Mouse (Mus musculus) kidney, postnatal 0 days (tissue): ENCODE data around the gene Naa80. TPM values are rescaled to one million over a fixed set of nuclear protein-coding genes. Genes with fewer than 3 reads are reported as not detected.

Experiments
- ATAC-seq: fragments of 200-750 bp; cut with Nextera tagmentation; replicated peaks from 2 replicates; pipeline ENCODE4 v1.8.0; 2017; ENCODE audit warnings: low read depth, moderate number of reproducible peaks, moderate TSS enrichment, moderate library complexity; ENCODE audit not compliant: low FRiP score
- DNase-seq: peaks from one replicate; pipeline ENCODE4 v3.0.0-alpha.2; 2016; ENCODE audit warnings: low spot score
- H3K27ac ChIP-seq: fragments of 300-500 bp; sonication (generic); 2 replicates; pipeline ENCODE4 v1.5.1; 2014; ENCODE audit warnings: mild to moderate bottlenecking
- H3K27me3 ChIP-seq: fragments of 300-500 bp; sonication (generic); 2 replicates; pipeline ENCODE4 v1.6.1; 2014; ENCODE audit warnings: low read length, mixed read lengths; ENCODE audit not compliant: insufficient read depth
- H3K36me3 ChIP-seq: fragments of 300-500 bp; sonication (generic); 2 replicates; pipeline ENCODE4 v1.6.1; 2014; ENCODE audit warnings: low read length, mixed read lengths; ENCODE audit not compliant: insufficient read depth
- H3K4me1 ChIP-seq: fragments of 300-500 bp; sonication (generic); replicated peaks from 2 replicates; pipeline ENCODE4 v1.6.1; 2014; ENCODE audit warnings: antibody characterized with exemption, low read length, mixed read lengths; ENCODE audit not compliant: insufficient read depth
- H3K4me2 ChIP-seq: fragments of 300-500 bp; sonication (generic); 2 replicates; pipeline ENCODE4 v1.6.1; 2014; ENCODE audit warnings: mild to moderate bottlenecking, low read length, moderate library complexity, mixed read lengths
- H3K4me3 ChIP-seq: fragments of 300-500 bp; sonication (generic); replicated peaks from 2 replicates; pipeline ENCODE4 v1.5.1; 2014; ENCODE audit warnings: low read depth, low read length
- H3K9ac ChIP-seq: fragments of 300-500 bp; sonication (generic); 2 replicates; pipeline ENCODE4 v1.6.1; 2014; ENCODE audit warnings: low read depth, low read length
- H3K9me3 ChIP-seq: fragments of 300-500 bp; sonication (generic); replicated peaks from 2 replicates; pipeline ENCODE4 v1.6.1; 2016; ENCODE audit warnings: low read length, inconsistent platforms, mixed read lengths
- CTCF ChIP-seq: IDR thresholded peaks from 2 replicates; pipeline ENCODE4 v1.5.1; 2016; ENCODE audit warnings: antibody characterized with exemption, low read depth, mild to moderate bottlenecking, moderate library complexity
- WGBS: fragments of 180-500 bp; shearing (Covaris S2); extraction: QIAGEN DNeasy Blood & Tissue Kit; methylation state at CpG from one replicate; pipeline ENCODE4 v1.1.7; 2014; 5-methylcytosine and 5-hydroxymethylcytosine counted together
- polyA plus RNA-seq: library from polyadenylated mRNA; unstranded; fragments of >200 nt; fragmentation: Nextera tagmentation; extraction: Ambion mirVana; gene quantifications from 2 replicates; pipeline ENCODE4 v1.2.1, GENCODE M21; 2015

The Naa80 gene
- polyA plus RNA-seq, 1 experiment from 2014 or later: 22.3 TPM

DNA sequence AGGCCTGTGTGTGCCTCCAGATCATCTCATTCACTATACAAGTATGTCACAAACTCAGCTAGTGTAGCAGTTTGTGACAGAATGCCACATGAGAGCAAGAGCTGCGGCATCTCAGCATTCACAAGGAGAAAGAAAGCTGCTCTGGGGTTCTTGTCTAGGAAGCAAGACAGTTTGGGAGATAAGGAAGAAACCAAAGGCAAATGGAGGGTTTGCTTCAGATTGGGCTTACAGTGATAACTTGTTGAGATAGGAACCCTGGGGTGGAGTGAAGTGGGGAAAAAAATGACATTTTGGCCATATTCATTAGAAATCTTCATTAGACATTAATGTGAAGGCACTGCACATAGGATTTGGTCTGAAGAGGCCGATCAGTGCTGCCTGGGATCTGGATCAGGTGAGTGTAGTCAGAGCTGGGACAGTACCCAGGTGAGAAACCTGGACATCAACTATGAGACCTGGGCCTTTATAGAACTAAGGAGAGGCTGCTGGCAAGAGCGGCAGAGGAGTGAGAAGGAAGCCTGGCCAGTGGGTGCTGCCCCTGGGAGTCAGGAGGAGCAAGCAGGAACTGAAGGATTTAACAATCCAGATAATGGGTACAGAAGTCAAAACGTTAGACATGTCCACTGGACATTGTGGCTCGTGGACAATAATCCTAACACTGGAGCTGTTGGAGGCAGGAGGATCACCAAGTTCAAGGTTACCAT is 25.8 kb upstream of the Naa80 start:
- DNase-seq (no peak), ATAC-seq (no peak)
- TF ChIP-seq CTCF: no peak
- H3K27me3 ChIP-seq: no peaks in the 10 kb centered on the region
- H3K4me2 ChIP-seq: peak overlapping the region; percentile 75
- no peak overlapping the region; the same call in 1 of the 2 replicates for H3K9ac ChIP-seq
- peak overlapping the region; percentile 38; the same call in 1 of the 2 replicates for H3K4me3 ChIP-seq
- peaks cover 6% of the 10 kb centered on the region for H3K36me3 ChIP-seq
- H3K4me1 ChIP-seq: peaks cover 49% of the 10 kb centered on the region
- H3K9me3 ChIP-seq: no peaks in the 10 kb centered on the region
- H3K27ac ChIP-seq: peak overlapping the region; percentile 97
- WGBS: 65% methylated on average over 5 of the region's 5 CpGs

GRCm38 (mm10) chr9:107553541-107554318 is 25.0 kb upstream of the Naa80 start:
- TF ChIP-seq CTCF: no peak
- Histone ChIP-seq H3K9me3 (no peaks in the 10 kb centered on the region), H3K27ac (peak overlapping the region; percentile 97), H3K36me3 (peaks cover 15% of the 10 kb centered on the region), H3K9ac (peak overlapping the region; percentile 59), H3K27me3 (no peaks in the 10 kb centered on the region), H3K4me2 (peak overlapping the region; percentile 75), H3K4me1 (peaks cover 49% of the 10 kb centered on the region), H3K4me3 (peak overlapping the region; percentile 38)
- WGBS: 2% methylated on average over 37 of the region's 37 CpGs
- DNase-seq (peak; percentile 88), ATAC-seq (peak; percentile 45)

GRCm38 (mm10) chr9:107554319-107554825 is 24.3 kb upstream of the Naa80 start:
- peak overlapping the region; percentile 97 for H3K27ac ChIP-seq
- peaks cover 49% of the 10 kb centered on the region for H3K4me1 ChIP-seq
- peak overlapping the region; percentile 79 for H3K9ac ChIP-seq
- peak; percentile 39; the same call in 1 of the 2 replicates for TF ChIP-seq CTCF
- H3K36me3 ChIP-seq: peaks cover 21% of the 10 kb centered on the region
- ATAC-seq (peak; percentile 87), DNase-seq (peak; percentile 98)
- peak overlapping the region; percentile 83 for H3K4me2 ChIP-seq
- no peaks in the 10 kb centered on the region for H3K27me3 ChIP-seq
- no peaks in the 10 kb centered on the region for H3K9me3 ChIP-seq
- WGBS: under 1% methylated on average over 53 of the region's 53 CpGs
- H3K4me3 ChIP-seq: peak overlapping the region; percentile 70

GRCm38 (mm10) chr9:107555031-107555457 is 23.6 kb upstream of the Naa80 start:
- WGBS: 2% methylated on average over 23 of the region's 23 CpGs
- peak; percentile 13 for ATAC-seq
- peaks cover 49% of the 10 kb centered on the region for H3K4me1 ChIP-seq

DNA sequence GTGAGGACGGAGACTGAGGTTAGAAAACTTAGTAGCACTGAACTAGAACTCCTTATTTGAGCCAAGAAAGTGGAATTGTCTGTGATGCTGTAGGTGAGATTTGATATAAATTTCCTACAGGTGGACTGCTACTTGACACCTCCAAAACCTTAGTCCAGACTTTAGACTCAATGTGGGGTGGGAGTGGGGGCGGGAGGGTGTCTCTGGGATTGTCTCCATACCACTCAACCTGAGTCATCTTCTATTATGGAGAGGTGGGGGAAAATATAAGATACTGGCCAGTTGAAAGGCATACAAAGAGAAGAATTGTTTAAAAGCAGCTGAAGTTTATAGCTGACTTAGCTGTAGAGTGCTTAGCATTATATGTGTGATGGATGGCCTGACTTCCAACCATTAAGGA is 23.0 kb upstream of the Naa80 start:
- H3K27ac ChIP-seq: peak overlapping the region; percentile 97
- H3K27me3 ChIP-seq: no peaks in the 10 kb centered on the region
- H3K4me2 ChIP-seq: peak overlapping the region; percentile 83
- ATAC-seq (no peak), DNase-seq (no peak)
- peak overlapping the region; percentile 79; the same call in 1 of the 2 replicates for H3K9ac ChIP-seq
- H3K36me3 ChIP-seq: peaks cover 34% of the 10 kb centered on the region
- WGBS: 23% methylated on average over 2 of the region's 2 CpGs
- no peak for TF ChIP-seq CTCF
- H3K9me3 ChIP-seq: no peaks in the 10 kb centered on the region
- peak overlapping the region; percentile 70 for H3K4me3 ChIP-seq
- H3K4me1 ChIP-seq: peaks cover 48% of the 10 kb centered on the region

More at GRCm38 (mm10) chr9:107555031-107555457, 23.6 kb upstream of the Naa80 start:
- H3K36me3 ChIP-seq: peaks cover 27% of the 10 kb centered on the region
- H3K4me3 ChIP-seq: peak overlapping the region; percentile 70
- H3K4me2 ChIP-seq: peak overlapping the region; percentile 83
- no peak for TF ChIP-seq CTCF
- H3K9me3 ChIP-seq: no peaks in the 10 kb centered on the region
- H3K27ac ChIP-seq: peak overlapping the region; percentile 97
- peak overlapping the region; percentile 79 for H3K9ac ChIP-seq
- no peaks in the 10 kb centered on the region for H3K27me3 ChIP-seq
- DNase-seq: peak; percentile 94

DNA sequence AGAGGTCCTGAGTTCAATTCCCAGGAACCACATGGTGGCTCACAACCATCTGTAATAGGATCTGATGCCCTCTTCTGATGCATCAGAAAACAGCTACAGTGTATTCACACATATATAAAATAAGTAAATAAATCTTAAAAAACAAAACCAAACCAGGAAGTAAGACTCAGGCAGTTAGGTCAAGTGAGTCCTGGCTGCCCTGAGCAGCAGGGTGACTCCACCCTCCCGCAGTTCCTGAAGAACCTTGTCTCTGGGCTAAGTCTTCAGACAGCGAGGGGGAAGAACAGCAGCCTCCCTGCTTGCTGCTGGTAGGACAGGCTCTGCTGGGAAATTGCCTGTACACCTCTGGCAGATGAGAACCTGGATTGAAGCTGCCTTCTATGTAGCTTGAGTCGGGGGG is 22.3 kb upstream of the Naa80 start:
- peak overlapping the region; percentile 79; the same call in 1 of the 2 replicates for H3K9ac ChIP-seq
- ATAC-seq (no peak), DNase-seq (no peak)
- no peaks in the 10 kb centered on the region for H3K9me3 ChIP-seq
- H3K4me2 ChIP-seq: peak overlapping the region; percentile 83
- H3K4me3 ChIP-seq: peak overlapping the region; percentile 70; the same call in 1 of the 2 replicates
- no peaks in the 10 kb centered on the region for H3K27me3 ChIP-seq
- H3K27ac ChIP-seq: no peak overlapping the region
- 56% methylated on average over 3 of the region's 3 CpGs for WGBS
- no peak for TF ChIP-seq CTCF
- peaks cover 40% of the 10 kb centered on the region for H3K36me3 ChIP-seq
- peaks cover 41% of the 10 kb centered on the region for H3K4me1 ChIP-seq
